Mouse (Mus musculus) gastrocnemius, postnatal 10 days (tissue): ENCODE results near the gene Cdkl3. TPM values are rescaled to one million over a fixed set of nuclear protein-coding genes. Genes with fewer than 3 reads are reported as not detected.
"Not testable (repeated sequence)": the region's sequence is repeated elsewhere in the genome, so short reads cannot be mapped to it uniquely, and the experiment has no call there.

Experiments used
- DNase-seq: peaks from one replicate; pipeline ENCODE4 v3.0.0; 2021; ENCODE audit warnings: mixed read lengths
- total RNA-seq, 2 experiments: library from RNA; stranded (reverse); gene quantifications; 2 replicates each; pipeline ENCODE4 v1.2.3; 2021

Cdkl3 gene
- total RNA-seq, 2 experiments from 2014 or later: 5.5 to 5.9 TPM

DNA sequence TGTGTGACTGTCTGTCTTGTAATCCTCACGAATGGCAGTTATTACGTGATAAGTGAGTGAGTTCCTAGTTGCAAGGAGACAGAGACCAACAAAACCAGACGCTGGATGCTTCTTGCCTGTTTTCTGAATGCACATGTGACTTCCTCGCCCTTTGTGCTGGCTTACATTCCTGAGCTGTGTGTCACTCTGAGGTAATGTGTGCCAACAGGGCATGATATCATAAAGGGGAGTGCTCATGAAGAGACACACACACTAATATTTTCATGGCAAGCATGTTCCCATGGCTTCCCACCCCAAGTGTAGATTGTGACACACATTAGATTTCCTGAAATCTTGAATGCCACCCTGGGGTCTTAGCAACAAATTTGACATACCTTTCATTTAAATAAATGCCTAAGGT is 73.9 kb downstream of the Cdkl3 start:
- no peak for DNase-seq

- no peak for DNase-seq
Observed at GRCm38 (mm10) chr11:52079978-52080377, 76.0 kb downstream of the Cdkl3 start.

DNA sequence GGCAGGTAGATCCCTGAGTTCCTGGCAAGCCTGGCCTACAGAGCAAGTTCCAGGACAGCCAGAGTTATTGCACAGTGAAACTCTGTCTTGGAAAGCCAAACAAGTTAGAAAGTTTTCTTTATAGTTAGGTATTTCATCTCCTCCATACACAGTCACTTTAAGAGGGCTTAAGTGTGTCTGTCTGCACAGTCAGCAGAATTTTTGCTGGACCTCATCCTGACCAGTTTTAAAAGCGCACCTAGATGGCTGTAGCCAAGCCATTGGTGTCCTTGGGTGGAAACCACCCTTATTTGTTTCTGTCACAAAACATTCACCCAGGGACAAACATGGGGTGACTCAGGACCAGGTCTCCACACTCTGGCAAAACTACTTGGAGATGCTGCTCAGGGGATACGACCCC is 76.6 kb downstream of the Cdkl3 start:
- no peak for DNase-seq

DNA sequence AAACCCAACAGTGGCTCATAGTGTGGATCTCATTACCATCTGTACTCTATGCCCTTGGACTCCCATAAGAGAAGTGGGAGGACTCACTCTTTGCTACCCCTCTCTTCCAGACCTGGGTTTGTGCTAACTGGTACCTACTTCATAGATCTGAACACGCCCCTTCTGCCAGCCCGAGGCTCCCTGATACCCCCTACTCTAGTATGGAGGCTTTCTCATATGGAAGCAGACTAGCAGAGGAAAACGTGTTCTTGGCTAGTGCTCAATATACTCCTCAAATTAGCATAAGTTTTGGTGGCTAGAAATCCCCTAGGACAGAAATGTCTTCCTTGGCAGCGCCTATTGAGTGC is 81.8 kb downstream of the Cdkl3 start:
- no peak for DNase-seq

GRCm38 (mm10) chr11:52086204-52086864 is 82.3 kb downstream of the Cdkl3 start:
- no peak for DNase-seq

DNA sequence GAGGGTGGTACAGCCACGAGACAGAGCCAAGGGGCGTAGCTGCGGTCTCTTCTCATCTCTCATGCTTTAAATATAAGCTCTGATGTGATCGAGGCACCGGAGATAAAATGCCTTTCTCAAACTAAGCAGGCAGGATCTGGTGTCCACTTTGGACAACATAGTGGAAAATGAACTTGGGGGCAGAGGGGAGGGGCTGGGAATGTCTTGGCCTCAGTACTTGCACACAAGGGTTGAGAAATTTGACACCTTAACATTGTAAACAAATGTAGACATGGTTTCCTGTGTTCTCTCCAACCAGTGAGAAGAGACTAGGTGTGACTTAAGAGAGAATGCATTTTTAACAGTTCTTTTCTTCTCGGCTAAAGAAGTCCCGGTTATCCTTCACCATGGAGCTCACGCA is 85.3 kb downstream of the Cdkl3 start:
- DNase-seq: no peak

DNA sequence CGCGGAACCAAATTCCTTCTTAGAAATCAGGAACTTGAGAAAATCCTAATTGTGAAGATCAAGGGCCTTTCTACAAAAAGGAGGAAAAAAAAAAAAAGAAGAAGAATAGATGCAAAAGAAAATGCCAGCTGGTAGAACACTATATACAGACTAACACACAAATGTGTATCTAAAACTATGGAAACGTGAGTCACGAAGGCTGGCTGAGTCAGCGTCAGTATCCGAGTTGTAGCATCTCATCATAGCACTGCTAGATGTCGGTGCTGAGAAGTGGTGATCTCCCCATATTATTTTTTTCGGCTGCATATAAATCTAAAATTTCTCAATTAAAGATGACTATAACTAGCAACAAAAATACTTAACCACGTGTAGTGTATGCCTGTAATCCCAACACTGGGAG is 87.2 kb downstream of the Cdkl3 start:
- no peak for DNase-seq

GRCm38 (mm10) chr11:52094568-52094967 is 90.5 kb downstream of the Cdkl3 start:
- DNase-seq: no peak

- no peak for DNase-seq
Observed at GRCm38 (mm10) chr11:52097016-52097415, 93.0 kb downstream of the Cdkl3 start.

DNA sequence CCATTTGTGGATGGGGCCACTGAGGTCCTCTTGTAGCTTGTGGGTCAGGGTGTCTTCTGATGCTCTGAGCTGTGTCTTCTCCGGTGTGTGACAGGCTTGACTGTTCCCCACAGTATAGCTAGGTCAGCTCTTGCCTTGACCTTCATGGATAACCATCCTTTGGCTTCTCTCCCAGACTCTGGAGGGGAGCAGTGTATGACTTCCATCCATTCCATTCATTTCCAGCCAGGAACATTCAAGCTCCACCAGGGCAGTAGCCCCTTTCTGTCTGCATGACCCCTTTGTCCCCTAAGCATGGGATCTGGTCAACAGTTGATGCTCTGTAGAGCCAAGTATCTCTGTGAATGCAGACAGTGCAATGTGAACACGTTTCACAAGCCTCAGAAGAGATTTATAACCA is 93.6 kb downstream of the Cdkl3 start:
- no peak for DNase-seq

- peak; percentile 98 for DNase-seq
Observed at GRCm38 (mm10) chr11:52098398-52098946, 94.5 kb downstream of the Cdkl3 start, which contains the start of gene Ppp2ca. TSS of gene Ppp2ca (plus strand) at chr11:52098681.

- DNase-seq: peak; percentile 81
Observed at GRCm38 (mm10) chr11:52099031-52099761, 95.2 kb downstream of the Cdkl3 start.

DNA sequence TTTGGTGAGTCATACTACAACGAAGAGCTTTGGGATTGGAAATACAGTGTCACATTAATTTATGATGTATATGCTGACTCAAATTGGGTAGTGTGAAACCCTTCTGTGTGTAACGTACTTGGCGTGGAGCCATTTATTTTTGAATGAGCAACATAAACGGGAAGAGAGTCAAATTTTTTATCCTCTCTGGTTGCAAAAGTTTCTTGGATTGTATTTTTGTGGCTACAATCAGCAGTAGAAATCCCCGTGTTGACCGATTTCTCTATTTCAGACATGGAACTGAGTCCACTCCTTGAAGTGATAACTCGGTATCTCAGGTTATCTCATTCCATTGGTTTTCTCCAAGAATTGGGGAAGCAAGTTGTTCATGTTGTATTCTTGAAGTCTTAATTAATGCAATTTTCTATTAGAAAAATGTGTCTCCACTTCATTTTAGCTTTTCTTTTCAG is 95.8 kb downstream of the Cdkl3 start:
- no peak for DNase-seq

DNA sequence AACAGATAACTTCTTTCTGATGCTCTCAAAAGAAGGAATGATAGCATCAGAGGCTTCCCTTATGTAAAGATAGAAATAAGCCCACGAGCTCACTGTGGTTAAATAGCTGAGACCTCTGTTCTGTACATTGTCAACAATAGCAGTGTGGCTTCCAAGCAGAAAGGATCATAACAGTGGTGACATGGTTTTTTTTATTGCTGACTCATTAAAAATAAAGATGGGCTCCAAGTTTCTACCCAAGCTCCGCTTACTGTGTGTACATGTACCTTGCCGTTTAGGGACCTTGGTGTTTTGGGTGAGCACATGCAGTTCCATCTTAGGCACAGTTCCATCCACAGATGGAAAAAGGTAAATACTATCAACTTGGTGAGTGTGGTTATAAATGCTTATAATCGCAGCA is 99.0 kb downstream of the Cdkl3 start:
- DNase-seq: no peak

GRCm38 (mm10) chr11:52105503-52105902 is 101.5 kb downstream of the Cdkl3 start:
- DNase-seq: no peak

DNA sequence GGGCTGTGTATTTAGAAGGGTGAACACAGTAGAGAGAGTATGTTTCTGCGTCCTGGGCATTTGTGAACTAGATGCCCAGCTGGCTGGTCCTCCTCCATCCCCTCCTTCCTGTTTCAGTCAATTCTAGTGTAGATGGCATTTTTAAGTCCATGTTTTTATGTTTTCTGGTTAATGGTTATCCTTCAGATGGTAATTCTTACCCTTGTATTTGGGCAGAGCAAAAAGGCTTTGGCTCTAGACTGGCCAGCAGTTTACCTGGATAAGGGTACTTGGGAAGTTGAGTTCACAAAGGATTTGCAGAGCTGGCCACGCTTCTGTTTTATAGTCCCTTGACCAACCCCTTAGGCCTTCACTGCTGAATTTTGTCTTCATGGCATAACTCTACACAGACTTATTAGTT is 102.0 kb downstream of the Cdkl3 start:
- no peak for DNase-seq

DNA sequence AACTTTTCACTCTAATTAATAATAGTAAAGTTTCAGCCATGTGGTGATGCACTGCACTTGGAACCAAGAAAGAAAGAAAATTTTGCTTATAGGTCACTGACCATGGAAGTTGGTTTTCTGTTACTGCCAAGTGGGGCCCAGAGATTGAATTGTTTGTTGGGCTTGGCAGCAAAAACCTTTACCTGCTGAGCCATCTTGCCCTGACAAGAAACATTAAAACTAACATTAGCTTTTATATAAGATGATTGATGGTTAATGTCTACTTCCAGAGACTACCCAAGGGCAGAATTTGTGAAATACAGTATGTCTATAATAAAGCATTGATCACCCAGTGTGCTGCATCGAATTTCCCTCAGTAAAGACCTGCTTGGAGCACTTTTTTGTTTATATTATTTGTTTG is 102.4 kb downstream of the Cdkl3 start:
- DNase-seq: no peak

- DNase-seq: no peak
Observed at GRCm38 (mm10) chr11:52108796-52109195, 104.8 kb downstream of the Cdkl3 start.

- DNase-seq: no peak
Observed at GRCm38 (mm10) chr11:52109421-52109820, 105.4 kb downstream of the Cdkl3 start.

DNA sequence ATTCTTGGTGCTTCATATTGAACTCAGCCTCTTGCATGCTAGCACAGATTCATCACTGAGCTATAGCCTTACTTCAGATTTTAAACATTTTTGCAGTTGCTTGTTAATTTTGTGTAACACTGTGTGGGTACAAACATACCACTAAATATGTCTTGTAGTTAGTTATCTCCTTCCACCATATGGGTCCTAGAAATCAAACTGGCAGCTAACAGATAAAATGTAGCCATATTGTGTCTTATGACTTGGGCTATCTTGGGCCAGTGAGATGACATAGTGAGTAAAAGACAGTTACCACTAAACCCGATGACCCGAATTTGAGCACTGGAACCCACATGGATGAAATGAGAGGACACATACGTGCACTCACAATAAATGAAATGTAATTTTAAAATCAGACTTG is 111.5 kb downstream of the Cdkl3 start:
- DNase-seq: no peak

GRCm38 (mm10) chr11:52116117-52116516 is 112.1 kb downstream of the Cdkl3 start:
- not testable (repeated sequence) for DNase-seq

- no peak for DNase-seq
Observed at GRCm38 (mm10) chr11:52117156-52117555, 113.1 kb downstream of the Cdkl3 start.

DNA sequence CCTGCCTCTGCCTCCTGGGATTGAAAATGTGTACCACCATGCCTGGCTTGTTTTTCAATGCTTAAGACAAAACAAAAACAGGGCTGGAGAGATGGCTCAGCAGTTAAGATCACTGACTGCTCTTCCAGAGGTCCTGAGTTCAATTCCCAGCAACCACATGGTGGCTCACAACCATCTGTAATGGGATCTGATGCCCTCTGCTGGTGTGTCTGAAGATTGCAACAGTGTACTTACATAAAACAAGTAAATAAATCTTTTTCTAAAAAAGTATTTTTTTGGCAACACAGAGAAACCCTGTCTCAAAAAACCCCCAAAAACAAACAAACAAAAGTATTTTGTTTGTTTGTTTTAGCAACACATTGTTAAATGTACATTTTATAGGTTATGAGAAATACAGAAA is 116.4 kb downstream of the Cdkl3 start:
- not testable (repeated sequence) for DNase-seq

GRCm38 (mm10) chr11:52122045-52122444 is 118.0 kb downstream of the Cdkl3 start:
- no peak for DNase-seq
